Mouse (Mus musculus) lung, postnatal 14 days (tissue): ENCODE results near the gene Cmip.

Experiments
- DNase-seq: peaks from one replicate; pipeline ENCODE4 v3.0.0; 2021

Gene Cmip

GRCm38 (mm10) chr8:117475819-117476218 lies 219.0 kb downstream of the Cmip start:
- peak; percentile 41 for DNase-seq

GRCm38 (mm10) chr8:117478082-117478481 lies 221.2 kb downstream of the Cmip start:
- DNase-seq = no peak

- no peak for DNase-seq
Observed at GRCm38 (mm10) chr8:117479996-117480395, 223.1 kb downstream of the Cmip start.

GRCm38 (mm10) chr8:117480516-117480915 lies 223.7 kb downstream of the Cmip start:
- no peak for DNase-seq

- DNase-seq = peak; percentile 31
Observed at GRCm38 (mm10) chr8:117481830-117482229, 225.0 kb downstream of the Cmip start.

- DNase-seq = no peak
Observed at GRCm38 (mm10) chr8:117484731-117485130, 227.9 kb downstream of the Cmip start.

GRCm38 (mm10) chr8:117485316-117485715 lies 228.5 kb downstream of the Cmip start:
- DNase-seq = no peak

GRCm38 (mm10) chr8:117488246-117489005 lies 231.6 kb downstream of the Cmip start:
- DNase-seq = no peak

- no peak for DNase-seq
Observed at GRCm38 (mm10) chr8:117493543-117493942, 236.7 kb downstream of the Cmip start.

GRCm38 (mm10) chr8:117494874-117495273 lies 238.0 kb downstream of the Cmip start:
- no peak for DNase-seq

- DNase-seq = peak; percentile 51
Observed at GRCm38 (mm10) chr8:117498179-117498914, 241.5 kb downstream of the Cmip start, which contains the start of gene Plcg2. TSS of gene Plcg2 (plus strand) at chr8:117498291.

- DNase-seq = no peak
Observed at GRCm38 (mm10) chr8:117498915-117499540, 242.2 kb downstream of the Cmip start.

- no peak for DNase-seq
Observed at GRCm38 (mm10) chr8:117500232-117500823, 243.5 kb downstream of the Cmip start.

- DNase-seq = no peak
Observed at GRCm38 (mm10) chr8:117501323-117501722, 244.5 kb downstream of the Cmip start.

- DNase-seq = no peak
Observed at GRCm38 (mm10) chr8:117503405-117504069, 246.7 kb downstream of the Cmip start.

- no peak for DNase-seq
Observed at GRCm38 (mm10) chr8:117507703-117508102, 250.8 kb downstream of the Cmip start.
